ENCODE assay signal across 8 mouse cellular contexts in genomic region chr9:119893881-119894280, GRCm38 (mm10). TPM values are rescaled to one million over a fixed set of nuclear protein-coding genes. Genes with fewer than 3 reads are reported as not detected.
DNase-seq lines count a peak whose midpoint lies in the region; ATAC-seq and TF ChIP-seq lines count a peak whose summit lies in the region.

No protein-coding gene starts in this region.

- H3K9ac ChIP-seq in hindbrain, embryonic 16.5 days (ENCODE audit: low read depth, low read length), result no peak overlapping the region
- H3K9ac ChIP-seq in forebrain, postnatal 0 days, result no peak overlapping the region
- H3K9ac ChIP-seq in liver, postnatal 0 days (replicated peaks), result no peak overlapping the region

- H3K4me2 ChIP-seq in hindbrain, embryonic 16.5 days (ENCODE audit: low read length), result no peak overlapping the region
- H3K4me2 ChIP-seq in forebrain, postnatal 0 days (ENCODE audit: low read depth), result peak overlapping the region; percentile 83
- H3K4me2 ChIP-seq in liver, postnatal 0 days (ENCODE audit: low read depth, low read length), result peak overlapping the region; percentile 90

- no peaks in the 10 kb centered on the region for H3K9me3 ChIP-seq in hindbrain, embryonic 10.5 days
- no peaks in the 10 kb centered on the region for H3K9me3 ChIP-seq in hindbrain, embryonic 16.5 days (ENCODE audit: control insufficient read depth, low read length)
- no peaks in the 10 kb centered on the region for H3K9me3 ChIP-seq in forebrain, postnatal 0 days (ENCODE audit: low read length)
- no peaks in the 10 kb centered on the region for H3K9me3 ChIP-seq in liver, postnatal 0 days (ENCODE audit: low read length)

- TF ChIP-seq EP300 in liver, postnatal 0 days (IDR thresholded peaks at IDR 0.05; ENCODE audit: low read depth), result no peak

- no peaks in the 10 kb centered on the region for H3K36me3 ChIP-seq in hindbrain, embryonic 10.5 days
- H3K36me3 ChIP-seq in hindbrain, embryonic 16.5 days (ENCODE audit: control insufficient read depth, insufficient read depth, low read length), result no peaks in the 10 kb centered on the region
- H3K36me3 ChIP-seq in forebrain, postnatal 0 days (ENCODE audit: insufficient read depth), result 0 out of 2 replicates have a peak, but pooled peaks cover 4% of the 10 kb centered on the region
- no peaks in the 10 kb centered on the region for H3K36me3 ChIP-seq in liver, postnatal 0 days (replicated peaks; ENCODE audit: insufficient read depth, low read length)

- WGBS in hindbrain, embryonic 10.5 days, result 88% methylated on average over 5 of the region's 5 CpGs
- WGBS in hindbrain, embryonic 16.5 days, result 90% methylated on average over 5 of the region's 5 CpGs
- WGBS in forebrain, postnatal 0 days, result 89% methylated on average over 5 of the region's 5 CpGs
- WGBS in liver, postnatal 0 days (ENCODE audit: insufficient replicate concordance), result 81% methylated on average over 5 of the region's 5 CpGs

- H3K27ac ChIP-seq in hindbrain, embryonic 10.5 days, result no peak overlapping the region
- H3K27ac ChIP-seq in hindbrain, embryonic 16.5 days (ENCODE audit: low read depth, low read length), result no peak overlapping the region
- peak overlapping the region; percentile 83; the same call in 1 of the 2 replicates for H3K27ac ChIP-seq in forebrain, postnatal 0 days (ENCODE audit: low read depth, low read length)
- no peak overlapping the region for H3K27ac ChIP-seq in liver, postnatal 0 days (ENCODE audit: low read depth)

- no peak for TF ChIP-seq CTCF in forebrain, postnatal 0 days (IDR thresholded peaks at IDR 0.05; ENCODE audit: low read depth)
- no peak for TF ChIP-seq CTCF in liver, postnatal 0 days (IDR thresholded peaks at IDR 0.05; ENCODE audit: low read depth)

- H3K4me3 ChIP-seq in hindbrain, embryonic 10.5 days, result peak overlapping the region; percentile 97; the same call in 1 of the 2 replicates
- H3K4me3 ChIP-seq in hindbrain, embryonic 16.5 days (ENCODE audit: low read length), result no peak overlapping the region
- H3K4me3 ChIP-seq in forebrain, postnatal 0 days (ENCODE audit: low read depth, low read length), result no peak overlapping the region
- no peak overlapping the region for H3K4me3 ChIP-seq in liver, postnatal 0 days (ENCODE audit: low read depth, low read length)

- H3K4me1 ChIP-seq in hindbrain, embryonic 10.5 days (replicated peaks), result peaks cover 27% of the 10 kb centered on the region
- H3K4me1 ChIP-seq in hindbrain, embryonic 16.5 days (ENCODE audit: control insufficient read depth, insufficient read depth, low read depth, low read length), result peaks cover 12% of the 10 kb centered on the region
- H3K4me1 ChIP-seq in forebrain, postnatal 0 days (ENCODE audit: insufficient read depth), result peaks cover 12% of the 10 kb centered on the region; the same call in 1 of the 2 replicates
- peaks cover 13% of the 10 kb centered on the region for H3K4me1 ChIP-seq in liver, postnatal 0 days (ENCODE audit: insufficient read depth)

- DNase-seq in hindbrain, embryonic 10.5 days (ENCODE audit: low spot score), result no peak
- peak; percentile 64 for DNase-seq in ES-CJ7 (ENCODE audit: low read depth, low spot score)
- no peak for DNase-seq in forebrain, postnatal 0 days
- no peak for DNase-seq in liver, postnatal 0 days
- DNase-seq in yolk sac, embryonic 10.5 days (ENCODE audit: low spot score), result no peak
- DNase-seq in layer of hippocampus, postnatal 36 days, result no peak
- DNase-seq in layer of hippocampus, postnatal 14 days (ENCODE audit: low spot score in 2 of 2), result no peak

- peaks cover 19% of the 10 kb centered on the region; the same call in 1 of the 2 replicates for H3K27me3 ChIP-seq in hindbrain, embryonic 10.5 days (ENCODE audit: insufficient read depth, poor library complexity, severe bottlenecking)
- H3K27me3 ChIP-seq in hindbrain, embryonic 16.5 days (replicated peaks; ENCODE audit: control insufficient read depth, insufficient read depth, low read length), result peaks cover 6% of the 10 kb centered on the region
- H3K27me3 ChIP-seq in forebrain, postnatal 0 days (ENCODE audit: insufficient read depth, low read length), result no peaks in the 10 kb centered on the region
- no peaks in the 10 kb centered on the region for H3K27me3 ChIP-seq in liver, postnatal 0 days (ENCODE audit: insufficient read depth, low read length)

- no peak for ATAC-seq in hindbrain, embryonic 16.5 days
- no peak for ATAC-seq in forebrain, postnatal 0 days
- ATAC-seq in liver, postnatal 0 days, result no peak

RNA-seq across cellular contexts. Expression of gene Wdr48, which starts 0.8 kb away (rescaled TPM):
- polyA plus RNA-seq in hindbrain, embryonic 10.5 days (2016; fragmentation: Nextera tagmentation; extraction: Ambion mirVana), result 62.6 and 69.7 TPM in 2 replicates
- polyA plus RNA-seq in hindbrain, embryonic 16.5 days (2015; fragmentation: Nextera tagmentation; extraction: Ambion mirVana), result 59.2 and 64.6 TPM in 2 replicates
- 80.3 and 83.2 TPM in 2 replicates for total RNA-seq in forebrain, postnatal 0 days (2014; rRNA removed)
- 41.1 and 47.9 TPM in 2 replicates for polyA plus RNA-seq in forebrain, postnatal 0 days (2015; fragmentation: Nextera tagmentation; extraction: Ambion mirVana)
- 9.8 and 13.9 TPM in 2 replicates for polyA plus RNA-seq in liver, postnatal 0 days (2015; fragmentation: Nextera tagmentation; extraction: Ambion mirVana)
- 10 to 100 TPM; 69.2 to 79.7 TPM for total RNA-seq in layer of hippocampus, postnatal 36 days (2021)
- 10 to 100 TPM; 63.1 to 65.8 TPM for total RNA-seq in layer of hippocampus, postnatal 14 days (2021)

RNA-seq across cellular contexts. Expression of gene Gorasp1, which starts 43.5 kb away (rescaled TPM):
- polyA plus RNA-seq in hindbrain, embryonic 10.5 days (2016; fragmentation: Nextera tagmentation; extraction: Ambion mirVana), result 27.8 and 29.6 TPM in 2 replicates
- 33.1 and 36.0 TPM in 2 replicates for polyA plus RNA-seq in hindbrain, embryonic 16.5 days (2015; fragmentation: Nextera tagmentation; extraction: Ambion mirVana)
- total RNA-seq in forebrain, postnatal 0 days (2014; rRNA removed), result 15.3 and 27.9 TPM in 2 replicates
- 20.3 and 24.0 TPM in 2 replicates for polyA plus RNA-seq in forebrain, postnatal 0 days (2015; fragmentation: Nextera tagmentation; extraction: Ambion mirVana)
- polyA plus RNA-seq in liver, postnatal 0 days (2015; fragmentation: Nextera tagmentation; extraction: Ambion mirVana), result 6.8 and 8.8 TPM in 2 replicates
- 10 to 100 TPM; 33.4 to 35.2 TPM for total RNA-seq in layer of hippocampus, postnatal 36 days (2021)
- 10 to 100 TPM; 33.2 to 34.1 TPM for total RNA-seq in layer of hippocampus, postnatal 14 days (2021)

RNA-seq across cellular contexts. Expression of gene Ttc21a, which starts 43.5 kb away (rescaled TPM):
- polyA plus RNA-seq in hindbrain, embryonic 10.5 days (2016; fragmentation: Nextera tagmentation; extraction: Ambion mirVana), result 0.71 and 1.4 TPM in 2 replicates
- 1.1 and 1.4 TPM in 2 replicates for polyA plus RNA-seq in hindbrain, embryonic 16.5 days (2015; fragmentation: Nextera tagmentation; extraction: Ambion mirVana)
- total RNA-seq in forebrain, postnatal 0 days (2014; rRNA removed), result 2.5 and 4.3 TPM in 2 replicates
- polyA plus RNA-seq in forebrain, postnatal 0 days (2015; fragmentation: Nextera tagmentation; extraction: Ambion mirVana), result 0.45 and 0.85 TPM in 2 replicates
- 0.09 and 0.22 TPM in 2 replicates for polyA plus RNA-seq in liver, postnatal 0 days (2015; fragmentation: Nextera tagmentation; extraction: Ambion mirVana)
- total RNA-seq in layer of hippocampus, postnatal 36 days (2021), result under 1 TPM; 0.80 to 0.86 TPM
- total RNA-seq in layer of hippocampus, postnatal 14 days (2021), result 1 to 10 TPM; 1.1 to 2.6 TPM
